Mouse (Mus musculus): ENCODE measurements at regions not wholly inside any gene's neighbourhood (a gene's known extent, or its start where the extent isn't known, plus 50 kb on each side); places are given as distances from the start of the nearest gene placed in this dataset.
"Not testable (repeated sequence)": the region's sequence is repeated elsewhere in the genome, so short reads cannot be mapped to it uniquely, and the experiment has no call there.

DNA sequence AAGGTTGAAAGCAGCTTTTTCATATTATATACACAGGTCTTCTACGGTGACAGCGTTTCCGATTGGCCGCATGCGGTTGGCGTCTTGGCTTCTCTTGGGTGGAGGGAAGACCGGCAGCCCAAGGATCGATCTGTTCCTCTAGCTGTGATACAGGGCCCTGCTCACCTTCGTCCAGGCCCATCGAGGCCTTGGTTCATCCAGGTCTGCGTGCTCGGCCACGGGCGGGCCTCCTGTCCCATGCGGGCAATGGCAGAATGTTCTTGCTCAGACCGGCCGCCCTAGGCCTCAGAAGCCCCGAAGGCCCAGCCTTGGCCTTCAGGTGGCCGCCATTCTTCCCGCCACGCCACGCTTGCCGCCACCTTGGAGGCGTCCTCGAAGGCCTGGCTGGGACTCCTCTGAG is 194.4 kb upstream of the Ppp6c start:
- no peak for DNase-seq (ENCODE audit: low read depth, low spot score)

DNA sequence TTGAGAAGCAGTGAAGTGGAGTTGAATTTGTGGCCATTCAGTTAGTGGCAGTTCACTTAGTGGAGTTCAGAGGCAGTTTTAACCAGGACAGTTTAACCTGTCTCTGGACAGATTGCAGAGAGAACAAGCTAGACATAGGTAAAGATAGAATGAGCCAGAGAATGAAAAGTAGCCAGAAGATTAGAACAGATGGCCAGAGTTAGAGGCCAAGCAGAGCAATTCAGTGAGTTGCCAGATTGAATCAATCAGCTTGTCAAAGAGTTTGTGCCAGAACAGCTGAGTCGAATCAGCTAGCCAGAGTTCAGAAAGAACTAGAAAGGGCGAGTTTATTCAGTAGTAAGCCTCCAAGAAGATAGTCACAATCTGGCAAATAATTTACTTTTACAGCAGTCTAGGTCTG is 174.1 kb upstream of the Ppp6c start:
- no peak for DNase-seq (ENCODE audit: low read depth, low spot score)

DNA sequence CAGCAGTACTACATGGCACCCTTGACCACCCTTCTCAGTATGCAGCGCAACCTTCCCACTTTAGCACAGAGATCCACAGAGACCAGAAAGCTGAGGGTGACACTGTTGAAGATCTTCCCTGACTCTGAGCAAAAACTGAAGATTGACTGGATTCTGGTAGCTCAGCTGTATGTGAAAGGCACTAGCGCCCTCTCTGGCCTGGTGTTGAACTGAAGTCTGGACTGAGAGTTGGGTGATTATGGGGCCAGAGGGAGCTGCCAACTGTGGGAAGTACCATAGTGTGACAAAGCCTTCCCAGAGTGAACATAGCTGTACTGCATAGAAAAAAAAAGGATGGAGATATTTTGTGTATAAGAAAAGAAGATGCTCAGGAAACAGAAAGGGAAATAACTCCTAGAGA is 173.3 kb upstream of the Ppp6c start:
- no peak for DNase-seq (ENCODE audit: low read depth, low spot score)

DNA sequence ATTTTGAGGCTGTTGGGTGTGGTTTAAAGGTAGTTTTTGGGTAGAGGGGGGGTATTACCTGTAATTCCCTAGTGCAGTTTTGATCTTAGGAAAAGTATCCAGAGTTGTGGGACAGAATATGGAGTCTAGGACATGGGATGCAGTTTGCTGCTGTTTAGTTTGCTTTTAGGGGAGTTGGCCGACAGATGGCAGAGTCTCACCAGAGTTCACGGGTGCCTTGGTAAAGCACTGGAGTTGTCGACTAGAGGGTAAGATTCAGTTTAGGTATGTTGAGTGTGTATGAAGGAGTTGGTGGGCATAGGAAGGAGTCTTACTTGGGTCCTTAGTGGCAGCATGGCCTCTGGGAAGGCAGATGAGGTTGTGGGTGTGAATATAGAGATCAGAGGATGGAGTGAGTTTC is 168.4 kb upstream of the Ppp6c start:
- DNase-seq (ENCODE audit: low read depth, low spot score) = no peak

DNA sequence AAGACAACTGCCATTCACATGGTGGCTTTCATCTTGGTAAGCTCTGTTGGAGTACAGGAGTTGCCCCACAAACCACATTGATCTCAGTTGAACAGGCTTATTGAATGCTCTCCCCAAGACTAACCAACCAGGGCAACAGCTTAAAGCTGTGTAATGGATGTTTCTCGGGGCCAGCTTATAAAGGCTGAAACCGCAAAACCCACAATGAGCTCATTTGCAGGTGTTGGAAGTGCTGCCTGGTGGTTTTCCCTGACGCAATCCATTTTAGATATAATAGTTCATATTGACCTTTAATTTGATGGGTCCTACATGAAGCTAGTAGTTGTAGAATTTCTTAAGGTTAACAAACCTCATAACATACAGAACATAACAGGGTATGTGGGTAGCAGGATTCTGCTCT is 151.0 kb upstream of the Ppp6c start:
- no peak for DNase-seq (ENCODE audit: low read depth, low spot score)

DNA sequence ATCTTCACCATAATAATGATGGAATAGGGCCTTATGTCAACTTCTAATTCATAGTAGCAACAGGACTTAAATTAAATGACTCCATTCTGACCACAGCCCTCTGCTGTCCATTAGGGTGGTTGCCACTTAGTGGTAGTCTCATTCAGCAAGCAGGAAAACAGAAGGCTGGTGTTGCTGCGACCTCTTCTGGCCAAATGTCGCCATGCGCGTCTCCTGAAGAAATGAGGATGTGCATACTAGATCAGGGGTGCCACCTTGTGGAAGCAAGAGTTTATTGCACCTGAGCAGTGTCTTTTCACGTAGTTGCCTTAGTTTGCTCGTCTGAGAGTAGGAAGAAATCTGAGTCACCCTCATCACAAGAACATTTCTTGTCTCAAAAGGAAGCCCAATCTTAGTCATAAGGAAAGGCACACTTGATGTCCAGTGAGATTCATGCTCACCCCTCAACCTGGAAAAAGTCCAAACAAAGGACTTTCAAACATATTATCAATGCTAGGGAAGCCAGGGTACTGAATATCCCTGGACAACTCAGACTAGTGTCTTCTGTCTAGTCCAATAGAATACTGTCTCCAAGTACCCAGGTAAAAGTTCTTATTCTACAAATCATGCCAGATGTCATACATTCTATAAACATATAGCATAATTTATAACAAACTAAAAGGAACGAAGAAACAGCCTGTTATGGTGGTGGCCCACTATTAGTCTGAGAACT is 147.0 kb upstream of the Ppp6c start:
- peak; percentile 95 for DNase-seq (ENCODE audit: low read depth, low spot score)

DNA sequence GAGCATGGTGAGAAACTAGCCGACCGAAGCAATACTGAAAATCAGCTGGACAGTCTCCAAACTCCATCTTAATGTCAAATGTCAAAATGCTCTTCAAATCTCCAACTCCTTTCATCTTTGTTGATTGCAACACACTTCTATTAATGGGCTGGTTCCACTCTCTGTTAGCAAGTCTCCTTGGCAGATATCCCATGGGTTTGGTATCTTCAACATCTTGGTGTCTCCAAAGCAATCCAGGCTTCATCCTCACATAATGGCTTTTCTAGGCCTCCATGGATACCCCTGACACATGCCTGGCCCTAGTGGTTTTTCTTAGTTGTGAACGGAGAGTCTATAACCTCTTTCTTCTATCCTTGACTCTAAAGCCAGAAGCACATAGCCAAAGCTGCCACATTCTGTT is 118.0 kb upstream of the Ppp6c start:
- DNase-seq (ENCODE audit: low read depth, low spot score) = no peak

DNA sequence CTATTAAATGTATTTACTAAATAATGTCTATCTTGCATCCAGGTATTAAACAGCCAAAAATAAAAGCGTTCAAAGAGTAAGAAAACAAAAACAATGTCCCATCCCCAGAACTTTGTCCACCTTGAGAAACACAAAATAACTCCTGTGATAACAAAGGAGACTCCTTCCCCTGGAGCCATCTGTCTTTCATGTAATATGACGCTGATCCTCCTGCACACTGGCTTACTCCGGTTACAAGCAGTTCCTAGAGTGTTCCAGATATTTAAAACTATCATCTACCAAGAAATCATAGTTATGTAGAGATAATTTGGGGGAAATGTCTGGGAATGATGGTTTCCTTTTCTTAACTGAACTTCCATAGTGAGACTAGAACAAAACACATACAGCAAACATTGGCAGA is 114.2 kb upstream of the Ppp6c start:
- DNase-seq (ENCODE audit: low read depth, low spot score) = peak; percentile 16

DNA sequence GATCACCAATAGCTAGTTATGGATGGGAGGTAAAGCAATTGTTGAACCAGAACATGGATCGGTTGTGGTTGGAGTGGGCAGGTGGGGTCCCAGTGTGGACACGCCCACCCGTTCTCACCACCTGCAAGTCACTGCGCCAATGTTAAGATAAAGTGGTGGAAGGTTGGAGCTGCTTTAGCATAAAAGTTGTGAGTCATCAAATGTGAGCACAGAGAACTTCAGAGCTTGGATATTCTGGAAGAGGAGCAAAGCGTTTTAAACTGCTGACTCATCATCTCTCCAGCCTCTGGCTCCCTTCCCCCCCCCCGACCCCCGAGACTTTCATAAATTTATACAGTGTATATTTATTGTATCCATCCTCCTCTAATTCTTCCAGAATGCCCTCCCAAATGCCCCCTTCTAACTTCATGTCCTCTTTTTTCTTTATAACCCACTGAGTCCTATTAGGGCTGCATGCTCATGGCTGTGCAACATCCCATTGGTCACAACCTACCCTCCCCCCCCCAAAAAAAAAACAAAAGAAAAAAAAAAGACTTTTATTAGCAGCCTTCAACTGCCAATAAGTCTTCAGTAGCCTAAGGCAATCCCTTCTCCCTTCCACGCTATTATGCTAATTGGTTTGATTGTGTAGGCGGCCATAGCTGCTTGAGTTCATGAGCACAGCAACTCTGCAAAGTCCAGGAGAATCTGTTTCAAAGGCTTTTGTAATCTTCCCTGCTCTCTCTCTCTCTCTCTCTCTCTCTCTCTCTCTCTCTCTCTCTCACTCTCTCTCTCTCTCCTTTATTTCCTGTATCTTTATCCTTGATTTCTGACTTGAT is 112.8 kb upstream of the Ppp6c start:
- DNase-seq (ENCODE audit: low read depth, low spot score) = peak; percentile 29

DNA sequence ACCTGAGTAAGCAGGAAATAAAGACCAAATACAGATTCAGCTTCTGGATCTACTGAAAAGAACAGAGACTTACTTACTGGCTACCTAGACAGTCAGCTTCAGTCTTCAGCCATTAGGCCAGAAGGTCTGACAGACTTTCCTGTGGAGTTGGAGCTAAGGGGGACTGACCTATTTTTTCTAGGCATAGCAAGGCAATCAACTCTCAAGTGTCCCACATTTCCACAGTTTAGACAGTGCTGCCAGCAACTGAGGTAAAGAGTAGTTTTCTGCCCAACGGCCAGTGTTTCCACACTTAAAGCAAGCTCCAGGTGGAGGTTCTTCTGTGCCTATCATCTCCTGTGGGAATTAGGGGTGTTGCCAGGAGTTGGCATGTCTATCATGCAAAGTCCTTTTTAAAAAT is 111.3 kb upstream of the Ppp6c start:
- DNase-seq (ENCODE audit: low read depth, low spot score) = no peak

DNA sequence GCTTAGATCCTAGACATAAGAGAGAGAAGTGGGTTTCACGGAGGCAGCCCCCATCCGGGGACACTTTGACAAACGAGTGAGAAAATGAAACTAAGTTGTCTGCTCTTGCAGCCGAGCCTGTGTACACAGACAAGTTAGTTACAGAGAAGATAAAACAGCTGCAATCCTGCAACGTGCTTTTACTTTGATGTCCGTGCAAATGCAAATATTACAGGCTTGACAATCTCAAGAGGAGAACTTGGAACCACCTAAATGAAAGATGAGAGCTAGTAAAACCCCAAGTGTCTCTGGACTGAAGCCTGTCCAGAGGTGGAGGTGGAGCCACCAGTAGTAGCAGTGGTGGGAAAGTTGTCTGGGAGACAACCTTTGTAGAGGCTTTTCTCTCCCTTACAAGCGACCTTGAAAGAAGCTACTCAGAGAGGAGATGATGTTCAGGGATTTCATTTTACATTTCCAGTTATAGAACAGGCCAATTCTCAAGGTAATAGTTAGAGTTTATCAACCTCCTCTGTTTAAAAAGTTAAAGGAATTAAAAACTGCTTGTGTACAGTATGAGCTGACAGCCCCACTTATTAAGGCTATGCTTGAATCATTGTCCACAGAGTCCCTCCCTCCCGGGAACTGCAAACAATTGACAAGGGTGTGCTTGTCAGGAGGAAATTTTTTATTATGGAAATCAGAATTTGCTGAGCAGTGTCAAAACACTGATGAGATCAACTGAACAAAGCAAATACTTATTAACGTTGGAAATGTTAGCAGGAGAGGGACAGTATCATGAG is 99.7 kb upstream of the Ppp6c start:
- DNase-seq (ENCODE audit: low read depth, low spot score) = no peak

DNA sequence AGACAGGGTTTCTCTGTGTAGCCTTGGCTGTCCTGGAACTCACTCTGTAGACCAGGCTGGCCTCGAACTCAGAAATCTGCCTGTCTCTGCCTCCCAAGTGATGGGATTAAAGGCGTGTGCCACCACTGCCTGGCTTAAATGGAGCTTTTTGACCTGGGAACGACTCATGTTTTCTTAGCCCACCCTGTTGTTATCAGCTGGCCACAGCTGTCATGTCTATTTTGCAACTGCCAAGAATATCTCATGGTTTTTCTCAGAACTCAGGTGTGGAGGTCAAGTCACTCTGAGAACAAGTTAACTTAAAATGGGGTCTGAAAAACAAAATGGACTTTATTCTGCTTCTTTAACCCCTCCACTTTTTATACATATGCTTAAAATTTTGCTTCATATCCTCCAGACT is 98.9 kb upstream of the Ppp6c start:
- not testable (repeated sequence) for DNase-seq (ENCODE audit: low read depth, low spot score)

DNA sequence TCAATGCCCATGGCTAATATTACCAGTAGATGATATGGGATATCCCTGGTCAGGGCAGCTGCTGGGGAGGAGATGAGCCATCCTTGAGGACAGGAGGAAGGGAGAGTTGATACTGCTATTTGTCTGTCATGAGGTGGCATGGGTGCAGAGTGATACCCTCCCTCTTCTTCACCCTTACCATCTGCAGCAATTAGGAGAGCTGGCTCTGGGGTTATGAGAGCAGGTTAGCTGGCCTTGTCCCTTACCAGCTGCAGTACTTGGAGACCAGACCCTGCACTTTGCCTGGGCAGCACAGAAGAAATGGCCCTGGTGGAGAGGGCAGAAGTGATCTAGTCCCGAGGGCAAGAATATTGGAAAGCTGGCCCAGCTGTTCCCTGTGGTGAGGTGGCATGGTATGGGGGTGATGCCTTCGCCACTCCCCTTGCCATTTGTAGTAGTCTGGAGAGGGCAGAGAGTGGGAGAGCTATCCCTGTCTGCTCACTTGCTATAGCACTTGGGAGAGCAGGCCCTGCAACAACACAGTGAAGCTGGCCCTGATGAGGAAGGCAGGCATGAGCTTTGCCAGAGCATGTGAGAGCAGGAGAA is 73.6 kb upstream of the Ppp6c start:
- DNase-seq (ENCODE audit: low read depth, low spot score) = no peak

DNA sequence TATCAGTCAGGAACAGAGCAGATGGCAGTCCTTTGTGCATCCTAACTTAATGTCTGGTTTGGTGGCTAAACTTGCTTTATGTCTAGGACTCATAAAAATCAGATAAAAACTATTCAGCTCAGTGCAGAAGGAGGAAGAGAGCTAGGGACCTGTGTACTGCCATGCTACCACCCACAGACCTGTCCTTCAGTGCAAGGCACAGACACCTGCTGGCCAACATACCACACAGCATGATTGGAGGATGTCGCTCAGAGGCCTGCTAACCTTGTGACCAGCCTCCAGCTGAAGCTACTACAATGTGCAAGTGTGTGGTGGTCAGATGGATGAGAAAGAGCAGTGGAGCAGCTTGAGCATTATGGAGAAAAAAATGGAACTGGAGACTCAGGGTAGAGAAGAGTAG is 73.0 kb upstream of the Ppp6c start:
- no peak for DNase-seq (ENCODE audit: low read depth, low spot score)

DNA sequence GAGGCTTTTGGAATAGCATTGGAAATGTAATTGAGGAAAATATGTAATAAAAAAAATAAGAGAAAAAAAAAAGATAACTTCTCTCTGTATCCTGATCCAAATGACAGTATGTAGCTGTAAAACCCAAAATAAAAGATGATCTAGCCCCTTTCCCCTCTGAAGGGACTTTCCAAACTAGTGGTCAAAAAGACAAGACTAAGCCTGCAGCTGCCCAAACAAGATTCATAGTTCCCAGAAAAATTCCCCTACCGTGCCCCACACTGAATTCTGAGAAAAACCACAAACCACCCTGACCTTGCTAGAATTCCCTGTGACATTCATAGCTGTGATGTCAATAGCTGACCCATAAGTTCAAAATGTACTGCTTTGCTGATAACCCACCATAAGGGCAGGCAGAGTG is 69.2 kb upstream of the Ppp6c start:
- no peak for DNase-seq (ENCODE audit: low read depth, low spot score)

DNA sequence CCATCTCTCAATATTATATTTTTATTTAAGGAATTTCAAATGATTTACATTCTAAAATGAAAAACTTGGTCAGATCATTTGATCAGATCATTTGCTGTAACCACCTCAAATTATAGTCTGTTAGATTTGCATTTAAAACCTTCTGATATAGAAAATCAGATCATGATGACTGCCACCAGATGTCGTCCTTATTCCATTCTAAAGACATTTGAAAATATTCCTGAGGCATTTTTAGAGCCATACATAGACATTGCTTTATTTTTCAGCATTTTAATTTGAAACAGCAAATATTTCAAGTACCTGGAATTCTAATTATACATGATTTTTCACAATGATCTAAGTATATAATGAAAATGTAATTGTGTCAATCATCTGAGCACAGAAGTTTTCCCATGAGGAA is 52.0 kb upstream of the Ppp6c start:
- DNase-seq (ENCODE audit: low read depth, low spot score) = no peak

Measured in forelimb bud, embryonic 11.5 days (tissue).